Mouse (Mus musculus) lung, embryonic 16.5 days (tissue): ENCODE measurements around the gene Hdac9. TPM values are rescaled to one million over a fixed set of nuclear protein-coding genes. Genes with fewer than 3 reads are reported as not detected.
A peak's percentile ranks its signal among the peaks of the same experiment; 100 is the strongest.

Experiments used
- ATAC-seq: fragments of 200-750 bp; cut with Nextera tagmentation; 2 replicates; pipeline ENCODE4 v1.8.0; 2017; ENCODE audit warnings: low read depth, mild to moderate bottlenecking, moderate library complexity
- H3K27ac ChIP-seq: fragments of 300-500 bp; sonication (generic); 2 replicates; pipeline ENCODE4 v1.5.1; 2014; ENCODE audit warnings: mild to moderate bottlenecking, control low read depth, low read length
- H3K27me3 ChIP-seq: fragments of 300-500 bp; sonication (generic); 2 replicates; pipeline ENCODE4 v1.6.1; 2014; ENCODE audit warnings: low read depth, low read length, mixed read lengths; ENCODE audit not compliant: control insufficient read depth, insufficient read depth
- H3K36me3 ChIP-seq: fragments of 300-500 bp; sonication (generic); 2 replicates; pipeline ENCODE4 v1.6.1; 2014; ENCODE audit warnings: low read length; ENCODE audit not compliant: control insufficient read depth, insufficient read depth
- H3K4me1 ChIP-seq: fragments of 300-500 bp; sonication (generic); replicated peaks from 2 replicates; pipeline ENCODE4 v1.6.1; 2014; ENCODE audit warnings: low read length, mixed read lengths; ENCODE audit not compliant: control insufficient read depth, insufficient read depth
- H3K4me2 ChIP-seq: fragments of 300-500 bp; sonication (generic); 2 replicates; pipeline ENCODE4 v1.6.1; 2014; ENCODE audit warnings: low read depth, low read length, control low read depth
- H3K4me3 ChIP-seq: fragments of 300-500 bp; sonication (generic); 2 replicates; pipeline ENCODE4 v1.5.1; 2014; ENCODE audit warnings: mild to moderate bottlenecking, low read length, control low read depth
- H3K9ac ChIP-seq: fragments of 300-500 bp; sonication (generic); 2 replicates; pipeline ENCODE4 v1.6.1; 2014; ENCODE audit warnings: low read length, control low read depth
- H3K9me3 ChIP-seq: fragments of 300-500 bp; sonication (generic); 2 replicates; pipeline ENCODE4 v1.6.1; 2016; ENCODE audit warnings: low read length; ENCODE audit not compliant: control insufficient read depth
- WGBS: fragments of 180-500 bp; shearing (Covaris S2); extraction: QIAGEN DNeasy Blood & Tissue Kit; methylation state at CpG from one replicate; pipeline ENCODE4 v1.1.7; 2014; 5-methylcytosine and 5-hydroxymethylcytosine counted together
- polyA plus RNA-seq: library from polyadenylated mRNA; unstranded; fragments of >200 nt; fragmentation: Nextera tagmentation; extraction: Ambion mirVana; gene quantifications from 2 replicates; pipeline ENCODE4 v1.2.1, GENCODE M21; 2015

Hdac9 gene
- polyA plus RNA-seq, 1 experiment from 2014 or later: 5.9 TPM

DNA sequence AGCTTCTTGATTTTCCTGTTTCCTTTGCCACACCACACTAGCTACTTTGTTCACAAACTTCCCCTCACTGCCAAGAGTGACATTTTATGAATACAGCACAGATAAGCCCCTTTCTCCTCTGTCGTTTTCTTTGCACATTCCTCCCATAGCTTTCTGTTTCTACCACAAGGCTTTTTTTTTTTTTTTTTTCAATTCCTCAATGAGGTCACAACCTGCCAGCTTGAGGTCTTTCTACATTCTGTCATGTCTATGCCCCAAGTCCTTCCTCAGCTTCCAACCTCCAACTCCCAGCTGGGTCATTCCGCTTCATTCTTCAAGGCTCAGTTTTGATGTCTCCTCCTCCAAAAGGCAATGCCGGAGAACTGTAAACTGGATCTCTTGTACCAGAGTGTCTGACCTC lies 611.4 kb downstream of the Hdac9 start:
- H3K27me3 ChIP-seq: no peaks in the 10 kb centered on the region
- H3K9me3 ChIP-seq: no peaks in the 10 kb centered on the region
- peaks cover 3% of the 10 kb centered on the region; the same call in 1 of the 2 replicates for H3K4me1 ChIP-seq
- no peaks in the 10 kb centered on the region for H3K36me3 ChIP-seq
- H3K4me2 ChIP-seq: no peak overlapping the region
- H3K9ac ChIP-seq: no peak overlapping the region
- 42% methylated on average over 3 of the region's 3 CpGs for WGBS
- H3K27ac ChIP-seq: no peak overlapping the region
- H3K4me3 ChIP-seq: no peak overlapping the region
- no peak for ATAC-seq

DNA sequence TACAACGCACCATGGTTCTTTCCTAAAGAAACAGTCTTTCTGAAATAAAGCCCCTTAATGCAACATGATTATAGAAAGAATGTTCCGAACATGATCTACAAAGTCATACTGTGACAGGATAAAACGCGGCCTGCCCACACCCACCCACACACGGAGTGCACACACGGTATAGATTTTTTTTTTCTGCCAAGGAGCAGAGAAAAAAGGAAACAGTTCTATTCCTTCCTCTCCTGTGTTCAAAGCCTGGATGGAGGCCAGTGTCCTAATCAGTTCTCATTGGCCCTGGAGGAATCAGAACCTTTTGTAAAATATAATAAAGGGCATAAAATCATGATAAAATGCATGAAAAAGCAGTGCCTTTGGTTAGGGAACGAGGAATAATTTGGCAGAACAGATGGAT lies 624.5 kb downstream of the Hdac9 start:
- no peak for ATAC-seq
- Histone ChIP-seq H3K9me3 (no peaks in the 10 kb centered on the region), H3K27ac (no peak overlapping the region), H3K4me3 (no peak overlapping the region), H3K27me3 (no peaks in the 10 kb centered on the region), H3K36me3 (no peaks in the 10 kb centered on the region), H3K4me1 (no peaks in the 10 kb centered on the region), H3K4me2 (no peak overlapping the region), H3K9ac (no peak overlapping the region)
- WGBS: 82% methylated on average over 7 of the region's 7 CpGs

DNA sequence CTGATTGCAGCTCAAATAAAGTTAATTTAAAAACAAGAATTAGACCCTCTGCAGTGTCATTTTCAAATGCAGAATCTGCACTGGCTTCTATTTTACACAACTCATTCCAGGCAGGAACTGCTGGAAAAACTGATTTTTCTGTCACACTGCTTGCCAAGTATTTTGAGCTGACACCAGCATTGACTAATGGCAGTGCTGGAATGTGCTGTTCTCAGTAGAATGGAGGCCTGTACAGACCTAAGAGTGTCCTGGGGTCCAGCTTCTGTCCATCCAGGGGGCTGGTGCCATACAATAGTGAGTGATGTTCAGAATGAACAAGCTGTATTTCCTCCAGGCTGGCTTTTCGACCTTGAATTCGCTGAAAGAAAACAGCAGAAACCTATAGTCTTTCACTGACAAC lies 629.7 kb downstream of the Hdac9 start:
- H3K27me3 ChIP-seq: no peaks in the 10 kb centered on the region
- no peaks in the 10 kb centered on the region for H3K9me3 ChIP-seq
- WGBS: 50% methylated on average over 2 of the region's 2 CpGs
- no peak overlapping the region for H3K4me3 ChIP-seq
- no peak overlapping the region for H3K4me2 ChIP-seq
- peak; percentile 66 for ATAC-seq
- no peak overlapping the region for H3K9ac ChIP-seq
- H3K27ac ChIP-seq: no peak overlapping the region
- H3K36me3 ChIP-seq: no peaks in the 10 kb centered on the region
- H3K4me1 ChIP-seq: no peaks in the 10 kb centered on the region

DNA sequence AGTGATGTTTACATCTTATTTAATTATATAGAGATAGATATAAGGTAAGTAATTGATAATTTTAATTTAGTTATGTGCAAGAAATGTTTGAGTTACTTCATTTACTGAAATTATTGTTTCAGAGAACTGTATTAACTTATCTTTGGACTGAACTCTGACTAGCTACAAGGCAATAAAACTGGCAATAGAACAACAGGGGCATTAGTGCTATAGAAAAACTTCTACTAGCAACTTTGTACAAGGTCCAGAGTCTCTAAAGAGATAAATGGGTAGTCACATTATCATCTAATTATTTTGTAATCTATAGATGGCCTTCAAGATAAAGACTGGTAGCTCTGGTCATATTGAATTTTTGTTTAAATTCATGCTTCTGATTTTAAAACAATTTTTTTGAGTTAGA lies 632.0 kb downstream of the Hdac9 start:
- no peak overlapping the region for H3K9ac ChIP-seq
- no peak overlapping the region for H3K27ac ChIP-seq
- no peaks in the 10 kb centered on the region for H3K4me1 ChIP-seq
- no peaks in the 10 kb centered on the region for H3K27me3 ChIP-seq
- H3K4me2 ChIP-seq: no peak overlapping the region
- H3K9me3 ChIP-seq: no peaks in the 10 kb centered on the region
- H3K36me3 ChIP-seq: no peaks in the 10 kb centered on the region
- no peak for ATAC-seq
- H3K4me3 ChIP-seq: no peak overlapping the region

DNA sequence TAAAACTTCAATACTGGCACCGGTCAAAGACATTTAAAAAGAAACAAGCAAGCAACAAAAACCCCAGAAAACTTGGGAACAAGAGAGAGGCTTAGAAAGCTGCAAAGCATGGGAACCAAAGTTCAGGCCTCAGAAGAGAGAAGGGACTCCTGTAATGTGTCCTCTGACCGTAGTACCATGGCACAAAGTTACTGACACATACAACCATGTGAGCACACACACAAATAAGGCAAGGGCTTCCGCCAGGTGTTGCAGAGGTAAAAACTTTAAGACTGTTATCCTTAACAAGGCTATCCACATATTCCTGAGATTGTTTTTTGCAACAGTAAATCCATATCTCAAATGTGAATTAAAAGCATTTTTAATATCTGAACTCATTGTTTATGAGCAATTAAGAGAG lies 632.5 kb downstream of the Hdac9 start:
- H3K27me3 ChIP-seq: no peaks in the 10 kb centered on the region
- no peak overlapping the region for H3K9ac ChIP-seq
- H3K36me3 ChIP-seq: no peaks in the 10 kb centered on the region
- H3K27ac ChIP-seq: no peak overlapping the region
- no peak overlapping the region for H3K4me3 ChIP-seq
- H3K9me3 ChIP-seq: no peaks in the 10 kb centered on the region
- ATAC-seq: no peak
- WGBS: 91% methylated on average over 3 of the region's 3 CpGs
- no peak overlapping the region for H3K4me2 ChIP-seq
- H3K4me1 ChIP-seq: no peaks in the 10 kb centered on the region

DNA sequence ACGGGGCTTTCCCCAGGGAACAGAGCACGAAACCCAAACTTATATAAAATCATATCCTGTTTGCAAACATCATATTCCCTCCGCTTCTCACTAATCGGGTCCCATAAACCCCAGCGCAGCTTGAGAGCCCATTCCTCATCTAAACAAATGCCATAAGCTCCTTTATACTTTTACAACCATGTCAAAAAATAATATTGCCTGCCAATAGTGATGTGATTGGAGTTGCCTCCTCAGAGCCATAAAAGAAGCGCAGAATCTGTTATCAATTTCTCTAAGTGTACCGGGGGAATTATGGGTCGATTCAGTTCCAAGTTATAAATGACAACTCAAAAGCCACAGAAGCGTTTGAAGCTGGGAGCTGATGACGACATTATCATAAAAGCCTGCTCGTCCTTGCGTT lies 638.1 kb downstream of the Hdac9 start:
- WGBS: 81% methylated on average over 12 of the region's 12 CpGs
- no peak overlapping the region for H3K27ac ChIP-seq
- H3K9ac ChIP-seq: no peak overlapping the region
- H3K4me3 ChIP-seq: no peak overlapping the region
- no peak overlapping the region for H3K4me2 ChIP-seq
- no peaks in the 10 kb centered on the region for H3K36me3 ChIP-seq
- no peaks in the 10 kb centered on the region for H3K4me1 ChIP-seq
- H3K27me3 ChIP-seq: no peaks in the 10 kb centered on the region
- no peaks in the 10 kb centered on the region for H3K9me3 ChIP-seq
- no peak for ATAC-seq

DNA sequence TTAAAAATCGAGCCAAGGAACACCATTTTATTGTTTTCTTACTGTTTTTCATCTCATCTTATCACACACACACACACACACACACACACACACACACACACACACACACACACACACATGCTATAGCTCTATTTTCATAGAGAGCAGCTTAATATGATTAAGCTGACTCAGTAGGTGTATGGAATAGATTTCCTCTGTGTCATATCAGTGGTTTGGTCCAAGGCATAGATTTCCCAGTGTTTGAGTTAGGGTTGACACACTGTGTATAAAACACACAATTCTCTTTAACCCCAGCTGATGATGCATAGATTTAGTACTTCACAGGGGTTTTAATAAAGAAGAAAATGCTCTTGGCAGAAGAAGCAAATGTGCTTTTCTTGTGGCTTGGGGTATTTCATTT lies 643.1 kb downstream of the Hdac9 start:
- H3K4me1 ChIP-seq: no peaks in the 10 kb centered on the region
- H3K9me3 ChIP-seq: no peaks in the 10 kb centered on the region
- H3K9ac ChIP-seq: no peak overlapping the region
- no peak overlapping the region for H3K4me2 ChIP-seq
- WGBS: 47% methylated on average over 1 of the region's 1 CpGs
- no peak overlapping the region for H3K4me3 ChIP-seq
- ATAC-seq: no peak
- no peaks in the 10 kb centered on the region for H3K27me3 ChIP-seq
- no peak overlapping the region for H3K27ac ChIP-seq
- no peaks in the 10 kb centered on the region for H3K36me3 ChIP-seq

DNA sequence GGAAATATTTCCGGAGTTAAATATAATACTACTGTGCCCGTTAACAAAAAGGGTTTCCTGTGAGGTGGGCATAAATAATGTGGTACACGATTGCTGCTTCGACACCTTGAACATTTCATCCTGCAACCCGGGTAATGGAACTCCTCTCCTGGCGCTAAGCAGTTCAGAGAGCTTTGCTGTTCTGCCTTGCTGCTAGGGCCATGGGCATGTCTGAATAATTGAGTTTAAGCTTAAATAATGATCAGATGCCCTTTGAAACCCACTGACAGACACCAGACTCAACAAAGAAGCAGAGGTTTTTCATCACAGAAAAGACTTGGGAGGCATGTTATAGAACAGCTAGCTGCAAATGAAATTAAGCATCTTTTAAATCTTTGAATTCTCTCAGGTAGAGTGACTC lies 646.8 kb downstream of the Hdac9 start:
- Histone ChIP-seq H3K4me1 (no peaks in the 10 kb centered on the region), H3K4me2 (no peak overlapping the region), H3K9ac (no peak overlapping the region), H3K4me3 (no peak overlapping the region), H3K9me3 (no peaks in the 10 kb centered on the region), H3K36me3 (no peaks in the 10 kb centered on the region), H3K27me3 (no peaks in the 10 kb centered on the region), H3K27ac (no peak overlapping the region)
- WGBS: 83% methylated on average over 6 of the region's 6 CpGs
- no peak for ATAC-seq

DNA sequence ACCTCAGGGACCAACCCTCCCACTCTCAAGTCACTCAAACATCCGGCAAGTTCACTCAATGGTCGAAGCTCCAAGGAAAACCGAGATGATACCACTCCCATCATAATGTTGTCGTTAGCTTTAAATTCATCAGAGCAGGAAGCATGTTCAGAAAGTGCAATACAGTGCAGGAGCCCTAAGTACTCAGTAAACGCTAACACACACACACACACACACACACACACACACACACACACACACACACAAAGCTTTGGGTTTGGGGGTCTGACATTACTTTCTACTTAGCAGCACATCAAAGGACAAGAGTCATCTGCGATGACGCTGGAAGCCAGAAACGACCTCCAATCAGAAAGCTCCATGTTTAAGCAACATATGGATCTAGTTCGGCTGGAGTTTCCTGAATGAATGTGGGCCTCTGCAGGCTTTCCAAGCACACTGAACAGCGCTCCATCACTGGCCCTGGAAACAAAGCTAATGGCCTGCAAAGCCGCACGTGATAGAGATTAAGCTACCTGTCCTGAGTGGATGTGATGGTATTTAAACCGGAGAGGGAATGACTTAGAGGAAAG lies 647.3 kb downstream of the Hdac9 start:
- Histone ChIP-seq H3K4me3 (no peak overlapping the region), H3K27ac (no peak overlapping the region), H3K27me3 (no peaks in the 10 kb centered on the region), H3K4me2 (no peak overlapping the region), H3K9me3 (no peaks in the 10 kb centered on the region), H3K9ac (no peak overlapping the region), H3K4me1 (no peaks in the 10 kb centered on the region), H3K36me3 (no peaks in the 10 kb centered on the region)
- WGBS: 67% methylated on average over 13 of the region's 13 CpGs
- ATAC-seq: no peak

DNA sequence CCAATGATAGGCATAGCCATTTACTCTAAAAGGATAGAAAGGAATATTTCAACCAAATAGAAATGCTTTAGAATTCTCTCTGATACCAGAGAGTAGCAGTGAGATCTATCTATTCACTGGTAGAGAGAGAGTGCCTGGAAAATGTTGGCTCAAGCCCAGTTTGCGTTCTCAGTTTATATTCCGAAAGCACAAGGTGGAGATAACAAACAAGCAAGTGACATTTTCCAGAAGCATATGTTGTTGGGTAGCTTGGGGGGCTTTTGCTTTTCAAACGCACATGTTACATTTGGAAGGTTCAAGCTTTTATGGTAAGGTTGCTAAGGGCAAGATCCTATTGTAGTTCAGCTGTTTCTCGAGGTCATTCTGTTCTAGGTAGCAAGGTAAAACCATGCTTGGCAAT lies 657.2 kb downstream of the Hdac9 start:
- Histone ChIP-seq H3K4me3 (no peak overlapping the region), H3K4me1 (no peaks in the 10 kb centered on the region), H3K4me2 (no peak overlapping the region), H3K9ac (no peak overlapping the region), H3K36me3 (no peaks in the 10 kb centered on the region), H3K9me3 (no peaks in the 10 kb centered on the region), H3K27me3 (no peaks in the 10 kb centered on the region), H3K27ac (no peak overlapping the region)
- no peak for ATAC-seq
- WGBS: 56% methylated on average over 4 of the region's 4 CpGs
